Mouse (Mus musculus): ENCODE measurements around the gene AU015836. TPM values are rescaled to one million over a fixed set of nuclear protein-coding genes. Genes with fewer than 3 reads are reported as not detected.

Gene AU015836
- polyA plus RNA-seq, 1 experiment from 2014 or later: 0.17 TPM

Other genes starting within 250 kb of the AU015836 start
- 52.6 and 57.4 TPM in 2 replicates for gene Pdk3, start 136.5 kb upstream of the AU015836 start, polyA plus RNA-seq (2014; fragmentation: Nextera tagmentation; extraction: Ambion mirVana)
- 40.0 and 40.1 TPM in 2 replicates for gene Zfx, start 155.0 kb downstream of the AU015836 start, polyA plus RNA-seq (2014; fragmentation: Nextera tagmentation; extraction: Ambion mirVana)
- gene Eif2s3x, start 244.2 kb downstream of the AU015836 start, polyA plus RNA-seq (2014; fragmentation: Nextera tagmentation; extraction: Ambion mirVana): 74.1 and 103 TPM in 2 replicates